Mouse (Mus musculus): ENCODE data around the gene Antxr1. TPM values are rescaled to one million over a fixed set of nuclear protein-coding genes. Genes with fewer than 3 reads are reported as not detected.

Antxr1 gene
- polyA plus RNA-seq, 1 experiment, result 8.1 TPM

- Histone ChIP-seq H3K4me3 (replicated peaks; ENCODE audit: insufficient read depth, low read depth, low read length) (no peak overlapping the region), H3K4me1 (ENCODE audit: control insufficient read depth, insufficient read depth, low read length) (peaks cover 7% of the 10 kb centered on the region), H3K27me3 (ENCODE audit: control insufficient read depth, insufficient read depth, low read length) (no peaks in the 10 kb centered on the region), H3K27ac (ENCODE audit: insufficient read depth, low read length) (no peak overlapping the region)
- DNase-seq, result no peak
- WGBS, result 95% methylated on average over 5 of the region's 5 CpGs
- TF ChIP-seq CTCF (IDR thresholded peaks at IDR 0.05; ENCODE audit: borderline replicate concordance, insufficient read depth, low read depth, low read length) (no peak), POLR2A (IDR thresholded peaks at IDR 0.05; ENCODE audit: borderline replicate concordance, insufficient read depth, low read length) (no peak)
Measured at GRCm38 (mm10) chr6:87160196-87160595, 175.4 kb downstream of the Antxr1 start.

- 36% methylated on average over 7 of the region's 7 CpGs for WGBS
- TF ChIP-seq POLR2A (IDR thresholded peaks at IDR 0.05; ENCODE audit: borderline replicate concordance, insufficient read depth, low read length) (no peak), CTCF (IDR thresholded peaks at IDR 0.05; ENCODE audit: borderline replicate concordance, insufficient read depth, low read depth, low read length) (no peak)
- H3K4me3 ChIP-seq (replicated peaks; ENCODE audit: insufficient read depth, low read depth, low read length), result no peak overlapping the region
- H3K4me1 ChIP-seq (ENCODE audit: control insufficient read depth, insufficient read depth, low read length), result peaks cover 7% of the 10 kb centered on the region
- no peaks in the 10 kb centered on the region for H3K27me3 ChIP-seq (ENCODE audit: control insufficient read depth, insufficient read depth, low read length)
- H3K27ac ChIP-seq (ENCODE audit: insufficient read depth, low read length), result no peak overlapping the region
- DNase-seq, result no peak
Measured at GRCm38 (mm10) chr6:87158062-87158623, 177.5 kb downstream of the Antxr1 start.

GRCm38 (mm10) chr6:87153836-87154235 lies 181.8 kb downstream of the Antxr1 start:
- Histone ChIP-seq H3K4me3 (replicated peaks; ENCODE audit: insufficient read depth, low read depth, low read length) (no peak overlapping the region), H3K4me1 (ENCODE audit: control insufficient read depth, insufficient read depth, low read length) (peaks cover 7% of the 10 kb centered on the region), H3K27me3 (ENCODE audit: control insufficient read depth, insufficient read depth, low read length) (no peaks in the 10 kb centered on the region), H3K27ac (ENCODE audit: insufficient read depth, low read length) (no peak overlapping the region)
- 83% methylated on average over 3 of the region's 3 CpGs for WGBS
- TF ChIP-seq POLR2A (IDR thresholded peaks at IDR 0.05; ENCODE audit: borderline replicate concordance, insufficient read depth, low read length), result no peak
- no peak for TF ChIP-seq CTCF (IDR thresholded peaks at IDR 0.05; ENCODE audit: borderline replicate concordance, insufficient read depth, low read depth, low read length)
- no peak for DNase-seq

GRCm38 (mm10) chr6:87153231-87153580 lies 182.4 kb downstream of the Antxr1 start:
- no peak for DNase-seq
- no peak overlapping the region for H3K27ac ChIP-seq (ENCODE audit: insufficient read depth, low read length)
- no peaks in the 10 kb centered on the region for H3K27me3 ChIP-seq (ENCODE audit: control insufficient read depth, insufficient read depth, low read length)
- no peak for TF ChIP-seq POLR2A (IDR thresholded peaks at IDR 0.05; ENCODE audit: borderline replicate concordance, insufficient read depth, low read length)
- TF ChIP-seq CTCF (IDR thresholded peaks at IDR 0.05; ENCODE audit: borderline replicate concordance, insufficient read depth, low read depth, low read length), result no peak
- peaks cover 5% of the 10 kb centered on the region for H3K4me1 ChIP-seq (ENCODE audit: control insufficient read depth, insufficient read depth, low read length)
- no peak overlapping the region for H3K4me3 ChIP-seq (replicated peaks; ENCODE audit: insufficient read depth, low read depth, low read length)
- WGBS, result 92% methylated on average over 7 of the region's 7 CpGs

- H3K27me3 ChIP-seq (ENCODE audit: control insufficient read depth, insufficient read depth, low read length), result no peaks in the 10 kb centered on the region
- DNase-seq, result no peak
- no peak overlapping the region for H3K27ac ChIP-seq (ENCODE audit: insufficient read depth, low read length)
- H3K4me1 ChIP-seq (ENCODE audit: control insufficient read depth, insufficient read depth, low read length), result no peaks in the 10 kb centered on the region; the same call in 1 of the 2 replicates
- TF ChIP-seq POLR2A (IDR thresholded peaks at IDR 0.05; ENCODE audit: borderline replicate concordance, insufficient read depth, low read length) (no peak), CTCF (IDR thresholded peaks at IDR 0.05; ENCODE audit: borderline replicate concordance, insufficient read depth, low read depth, low read length) (no peak)
- H3K4me3 ChIP-seq (replicated peaks; ENCODE audit: insufficient read depth, low read depth, low read length), result no peak overlapping the region
- WGBS, result 75% methylated on average over 21 of the region's 21 CpGs
Measured at GRCm38 (mm10) chr6:87152461-87153230, 183.0 kb downstream of the Antxr1 start.

GRCm38 (mm10) chr6:87151427-87151826 lies 184.2 kb downstream of the Antxr1 start:
- no peaks in the 10 kb centered on the region for H3K27me3 ChIP-seq (ENCODE audit: control insufficient read depth, insufficient read depth, low read length)
- no peak for DNase-seq
- WGBS, result 94% methylated on average over 8 of the region's 8 CpGs
- no peak overlapping the region for H3K4me3 ChIP-seq (replicated peaks; ENCODE audit: insufficient read depth, low read depth, low read length)
- no peaks in the 10 kb centered on the region for H3K4me1 ChIP-seq (ENCODE audit: control insufficient read depth, insufficient read depth, low read length)
- TF ChIP-seq CTCF (IDR thresholded peaks at IDR 0.05; ENCODE audit: borderline replicate concordance, insufficient read depth, low read depth, low read length), result no peak
- TF ChIP-seq POLR2A (IDR thresholded peaks at IDR 0.05; ENCODE audit: borderline replicate concordance, insufficient read depth, low read length), result no peak
- no peak overlapping the region for H3K27ac ChIP-seq (ENCODE audit: insufficient read depth, low read length)

- TF ChIP-seq CTCF (IDR thresholded peaks at IDR 0.05; ENCODE audit: borderline replicate concordance, insufficient read depth, low read depth, low read length) (no peak), POLR2A (IDR thresholded peaks at IDR 0.05; ENCODE audit: borderline replicate concordance, insufficient read depth, low read length) (no peak)
- DNase-seq, result no peak
- 87% methylated on average over 7 of the region's 7 CpGs for WGBS
- H3K27ac ChIP-seq (ENCODE audit: insufficient read depth, low read length), result no peak overlapping the region
- no peaks in the 10 kb centered on the region for H3K27me3 ChIP-seq (ENCODE audit: control insufficient read depth, insufficient read depth, low read length)
- H3K4me3 ChIP-seq (replicated peaks; ENCODE audit: insufficient read depth, low read depth, low read length), result no peak overlapping the region
- H3K4me1 ChIP-seq (ENCODE audit: control insufficient read depth, insufficient read depth, low read length), result no peaks in the 10 kb centered on the region
Measured at GRCm38 (mm10) chr6:87150471-87150870, 185.2 kb downstream of the Antxr1 start.

- no peak for DNase-seq
- Histone ChIP-seq H3K27ac (ENCODE audit: insufficient read depth, low read length) (no peak overlapping the region), H3K4me3 (replicated peaks; ENCODE audit: insufficient read depth, low read depth, low read length) (no peak overlapping the region), H3K27me3 (ENCODE audit: control insufficient read depth, insufficient read depth, low read length) (no peaks in the 10 kb centered on the region), H3K4me1 (ENCODE audit: control insufficient read depth, insufficient read depth, low read length) (no peaks in the 10 kb centered on the region)
- 73% methylated on average over 3 of the region's 3 CpGs for WGBS
- TF ChIP-seq CTCF (IDR thresholded peaks at IDR 0.05; ENCODE audit: borderline replicate concordance, insufficient read depth, low read depth, low read length) (no peak), POLR2A (IDR thresholded peaks at IDR 0.05; ENCODE audit: borderline replicate concordance, insufficient read depth, low read length) (no peak)
Measured at GRCm38 (mm10) chr6:87147921-87148320, 187.7 kb downstream of the Antxr1 start.

Measured in cerebellum, adult 2 months (tissue).